Mouse (Mus musculus) liver, embryonic 12.5 days (tissue): ENCODE results near the gene Dennd6b. TPM values are rescaled to one million over a fixed set of nuclear protein-coding genes. Genes with fewer than 3 reads are reported as not detected.
A peak's percentile ranks its signal among the peaks of the same experiment; 100 is the strongest.

Experiments
- ATAC-seq: fragments of 200-750 bp; cut with Nextera tagmentation; 2 replicates; pipeline ENCODE4 v1.8.0; 2017; ENCODE audit warnings: moderate number of reproducible peaks, mild to moderate bottlenecking, moderate library complexity
- H3K27ac ChIP-seq: fragments of 300-500 bp; sonication (generic); 2 replicates; pipeline ENCODE4 v1.5.1; 2016; ENCODE audit warnings: mild to moderate bottlenecking
- H3K27me3 ChIP-seq: fragments of 300-500 bp; sonication (generic); replicated peaks from 2 replicates; pipeline ENCODE4 v1.6.1; 2016; ENCODE audit warnings: mild to moderate bottlenecking, moderate library complexity
- H3K36me3 ChIP-seq: fragments of 300-500 bp; sonication (generic); 2 replicates; pipeline ENCODE4 v1.6.1; 2016; ENCODE audit warnings: mild to moderate bottlenecking, moderate library complexity
- H3K4me1 ChIP-seq: fragments of 300-500 bp; sonication (generic); 2 replicates; pipeline ENCODE4 v1.6.1; 2016
- H3K4me2 ChIP-seq: fragments of 300-500 bp; sonication (generic); 2 replicates; pipeline ENCODE4 v1.6.1; 2016; ENCODE audit warnings: mild to moderate bottlenecking, moderate library complexity
- H3K4me3 ChIP-seq: fragments of 300-500 bp; sonication (generic); 2 replicates; pipeline ENCODE4 v1.5.1; 2016; ENCODE audit warnings: mild to moderate bottlenecking, moderate library complexity
- H3K9ac ChIP-seq: fragments of 300-500 bp; sonication (generic); 2 replicates; pipeline ENCODE4 v1.6.1; 2016; ENCODE audit warnings: mild to moderate bottlenecking, moderate library complexity
- H3K9me3 ChIP-seq: fragments of 300-500 bp; sonication (generic); replicated peaks from 2 replicates; pipeline ENCODE4 v1.6.1; 2016; ENCODE audit warnings: mild to moderate bottlenecking, moderate library complexity
- WGBS: fragments of 180-500 bp; shearing (Covaris S2); methylation state at CpG from one replicate; pipeline ENCODE4 v1.1.7; 2016; ENCODE audit not compliant: insufficient replicate concordance; 5-methylcytosine and 5-hydroxymethylcytosine counted together
- polyA plus RNA-seq: library from polyadenylated mRNA; unstranded; fragments of >200 nt; fragmentation: Nextera tagmentation; extraction: Ambion mirVana; gene quantifications from 2 replicates; pipeline ENCODE4 v1.2.1, GENCODE M21; 2016

Dennd6b gene
- polyA plus RNA-seq, 1 experiment from 2014 or later, result 5.3 TPM

DNA sequence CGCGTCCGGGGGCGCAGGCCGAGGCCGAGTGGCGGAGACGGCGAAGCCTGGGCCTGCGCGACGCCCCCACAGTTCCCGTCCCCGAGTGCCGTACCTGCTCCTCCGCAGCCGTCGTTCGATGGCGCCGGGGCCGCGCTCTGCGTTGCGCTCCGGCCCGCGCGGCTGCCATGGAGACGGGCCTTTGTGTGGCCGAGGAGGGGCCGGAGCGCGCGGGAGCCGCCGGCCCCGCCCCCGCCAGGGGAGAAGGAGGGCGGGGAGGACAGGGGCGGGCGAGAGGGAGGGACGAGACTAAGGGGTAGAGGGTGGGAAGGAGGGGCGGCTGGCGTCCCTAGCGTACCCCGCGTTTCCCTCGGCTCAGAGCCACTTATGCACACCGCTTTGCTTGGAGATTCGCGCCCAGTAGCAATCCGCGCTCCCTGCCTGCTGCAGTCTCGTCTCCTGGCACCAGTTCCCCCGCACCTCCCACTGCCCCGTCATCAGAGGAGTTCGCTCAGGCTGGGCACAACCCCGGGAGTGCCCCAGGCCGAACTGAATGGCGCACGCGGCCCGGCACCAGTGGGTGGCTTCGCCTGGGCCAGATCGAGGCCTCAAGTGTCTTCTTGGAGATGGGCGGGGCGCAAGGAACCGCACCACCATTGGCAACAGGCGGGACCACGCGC, 15.6 kb downstream of the Dennd6b start, which contains the start of gene Plxnb2:
TSS of gene Plxnb2 (minus strand) at position 218 of the 659 bp plus-strand sequence.
- Histone ChIP-seq H3K9ac (peak within 1 kb of the TSS; percentile 63), H3K4me1 (peaks cover 69% of the 10 kb centered on the region), H3K27ac (peak within 1 kb of the TSS; percentile 46), H3K9me3 (no peaks in the 10 kb centered on the region), H3K4me3 (peak within 1 kb of the TSS; percentile 64), H3K4me2 (peak within 1 kb of the TSS; percentile 77), H3K36me3 (peaks cover 4% of the 10 kb centered on the region; the same call in 1 of the 2 replicates), H3K27me3 (peaks cover 55% of the 10 kb centered on the region)
- peak; percentile 58 for ATAC-seq
- WGBS, result 2% methylated on average over 62 of the region's 72 CpGs

DNA sequence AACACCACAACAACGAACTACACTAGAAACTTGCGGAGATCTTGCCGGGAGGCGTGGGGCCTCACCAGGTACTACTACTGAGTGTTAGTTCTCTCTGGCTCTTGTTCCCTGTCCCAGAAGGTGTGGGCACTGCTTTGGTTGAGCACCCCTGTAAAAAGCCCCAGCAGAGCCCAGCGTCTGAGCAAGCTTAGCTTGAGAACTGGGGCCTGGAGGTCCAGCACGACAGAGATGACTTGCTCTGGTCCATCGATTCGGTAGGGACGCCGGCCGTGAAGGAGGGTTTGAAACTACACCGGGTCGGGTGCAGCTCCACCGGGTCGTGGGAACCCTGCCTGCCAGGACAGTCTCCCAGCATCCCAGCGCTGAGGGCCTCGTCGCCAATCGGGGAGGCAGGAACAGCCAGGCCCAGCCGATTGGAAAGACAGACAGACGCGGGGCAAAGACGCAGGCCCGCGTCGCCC, 16.2 kb downstream of the Dennd6b start:
- ATAC-seq, result no peak
- no peaks in the 10 kb centered on the region for H3K36me3 ChIP-seq
- peak overlapping the region; percentile 46 for H3K27ac ChIP-seq
- H3K4me2 ChIP-seq, result peak overlapping the region; percentile 77
- H3K9ac ChIP-seq, result peak overlapping the region; percentile 63
- H3K4me1 ChIP-seq, result peaks cover 74% of the 10 kb centered on the region
- H3K27me3 ChIP-seq, result peaks cover 61% of the 10 kb centered on the region
- H3K9me3 ChIP-seq, result no peaks in the 10 kb centered on the region
- 7% methylated on average over 26 of the region's 26 CpGs for WGBS
- H3K4me3 ChIP-seq, result peak overlapping the region; percentile 64

DNA sequence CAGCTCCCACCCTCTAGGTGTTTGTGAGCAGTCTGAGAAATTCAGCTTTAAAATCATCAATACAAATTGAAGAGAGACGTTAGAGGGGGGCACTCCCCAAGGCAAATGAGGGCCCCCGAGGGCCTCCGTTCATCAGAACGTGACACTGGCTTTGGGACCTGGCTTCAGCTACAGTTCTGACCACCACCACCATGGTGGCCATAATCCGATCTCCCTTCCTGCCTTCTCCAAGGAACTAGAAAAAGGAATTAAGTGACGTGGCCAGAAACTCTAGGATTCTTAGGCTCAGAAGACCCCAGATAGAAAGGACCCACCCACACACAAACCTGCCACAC, 16.7 kb downstream of the Dennd6b start:
- ATAC-seq, result no peak
- no peaks in the 10 kb centered on the region for H3K36me3 ChIP-seq
- H3K4me3 ChIP-seq, result peak overlapping the region; percentile 64
- no peaks in the 10 kb centered on the region for H3K9me3 ChIP-seq
- H3K27me3 ChIP-seq, result peaks cover 66% of the 10 kb centered on the region
- peak overlapping the region; percentile 77 for H3K4me2 ChIP-seq
- H3K27ac ChIP-seq, result peak overlapping the region; percentile 46; the same call in 1 of the 2 replicates
- H3K4me1 ChIP-seq, result peaks cover 79% of the 10 kb centered on the region
- 24% methylated on average over 6 of the region's 6 CpGs for WGBS
- H3K9ac ChIP-seq, result peak overlapping the region; percentile 63

DNA sequence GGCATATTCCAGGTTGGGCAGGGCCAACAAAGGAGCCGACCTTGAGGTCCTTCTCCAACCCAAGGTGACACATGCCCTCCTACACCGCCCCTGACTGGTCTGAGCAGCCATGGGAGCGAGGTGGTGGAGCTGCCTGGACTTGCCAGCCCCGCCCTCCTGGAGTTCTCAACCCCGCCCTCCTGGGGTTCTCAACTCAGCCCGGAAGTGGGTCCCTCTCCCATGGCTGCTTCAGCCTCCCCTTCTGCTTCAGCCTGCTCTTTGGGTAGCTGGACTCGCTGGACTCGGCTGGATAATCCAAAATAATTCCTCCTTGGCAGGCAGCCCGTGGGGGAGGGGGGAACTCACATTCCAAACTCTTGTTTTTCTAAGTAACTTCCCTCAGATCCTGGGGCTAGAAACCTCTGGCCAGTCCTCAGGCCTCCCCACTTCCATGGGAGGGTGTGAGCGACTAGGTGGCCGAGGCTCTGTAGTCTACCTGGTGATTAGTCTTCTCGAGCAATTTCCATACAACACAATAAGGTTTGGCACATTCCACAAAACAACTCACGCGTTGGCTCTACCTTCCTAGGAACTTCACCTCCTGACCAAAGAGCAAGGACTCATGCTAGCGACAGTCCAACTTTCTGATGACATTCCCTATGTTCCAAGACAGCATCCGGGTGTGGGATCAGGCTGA, 17.2 kb downstream of the Dennd6b start:
- WGBS, result 12% methylated on average over 16 of the region's 16 CpGs
- Histone ChIP-seq H3K36me3 (no peaks in the 10 kb centered on the region), H3K27ac (peak overlapping the region; percentile 61), H3K4me2 (peak overlapping the region; percentile 77), H3K4me1 (peaks cover 84% of the 10 kb centered on the region), H3K9me3 (no peaks in the 10 kb centered on the region), H3K27me3 (peaks cover 72% of the 10 kb centered on the region), H3K4me3 (peak overlapping the region; percentile 64), H3K9ac (peak overlapping the region; percentile 63)
- peak; percentile 46 for ATAC-seq

DNA sequence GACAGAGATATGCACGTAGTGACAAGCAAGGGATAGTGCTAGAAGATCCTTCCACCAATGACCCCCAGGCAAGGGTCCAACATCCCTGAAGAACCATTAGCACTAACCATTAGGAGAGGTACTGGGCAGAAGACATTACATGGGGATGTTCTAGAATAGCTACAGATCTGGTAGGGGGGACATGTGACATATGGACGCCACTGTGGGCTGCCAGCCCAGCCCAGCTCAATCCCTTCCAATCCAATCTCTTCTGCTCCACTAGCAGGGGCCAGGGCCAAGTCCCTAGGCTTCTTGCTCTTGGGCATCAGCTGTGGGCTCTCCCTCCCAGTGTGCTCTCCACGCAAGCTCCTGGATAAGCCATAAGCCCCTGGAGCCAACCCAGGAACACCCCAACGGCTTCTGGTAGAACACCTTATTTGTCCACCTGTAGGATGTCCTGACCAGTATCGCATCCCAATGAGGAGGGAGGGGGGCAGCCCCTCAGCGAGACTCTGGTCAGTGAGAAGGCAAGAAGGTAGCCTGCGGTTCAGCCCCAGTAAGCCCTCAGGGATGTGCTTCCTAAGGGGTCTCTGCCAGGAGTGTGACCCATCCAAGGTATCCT, 17.9 kb downstream of the Dennd6b start:
- Histone ChIP-seq H3K9ac (peak overlapping the region; percentile 43; the same call in 1 of the 2 replicates), H3K4me2 (peak overlapping the region; percentile 77), H3K9me3 (no peaks in the 10 kb centered on the region), H3K27ac (peak overlapping the region; percentile 61), H3K4me1 (peaks cover 91% of the 10 kb centered on the region), H3K27me3 (peaks cover 79% of the 10 kb centered on the region), H3K4me3 (peak overlapping the region; percentile 64), H3K36me3 (no peaks in the 10 kb centered on the region)
- no peak for ATAC-seq
- WGBS, result 51% methylated on average over 7 of the region's 7 CpGs

DNA sequence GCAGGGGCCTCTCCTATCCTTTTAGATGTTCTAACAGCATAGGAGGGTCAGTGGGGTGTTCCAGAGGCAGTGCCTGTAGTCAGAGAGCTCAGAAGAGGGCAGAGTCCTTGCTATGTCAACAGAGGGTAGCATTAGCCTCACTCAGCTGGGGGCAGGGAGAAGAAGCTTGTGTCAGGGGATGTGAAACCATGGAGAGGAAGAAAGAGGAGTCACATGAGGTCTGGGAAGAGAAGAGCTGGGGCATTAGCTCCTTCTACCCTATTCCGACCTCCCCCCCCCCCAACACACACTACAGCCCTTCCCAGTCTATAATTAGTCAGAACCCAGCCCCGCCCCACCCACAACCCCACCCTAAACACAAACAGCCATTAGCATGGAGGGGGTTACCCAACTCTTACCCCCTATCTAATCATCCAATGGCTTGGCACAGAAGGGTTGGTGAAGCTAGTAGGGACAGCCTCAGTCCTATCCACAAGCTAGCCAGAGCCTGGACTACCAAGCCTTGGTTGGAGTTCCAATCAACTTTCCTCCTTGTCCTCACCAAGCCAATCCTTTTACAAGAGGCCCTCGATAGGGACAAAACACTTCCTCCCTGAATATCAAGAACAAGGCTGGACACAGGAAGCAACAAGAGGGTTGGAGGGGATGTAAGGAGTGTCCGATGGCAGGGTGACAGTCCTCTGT, 18.6 kb downstream of the Dennd6b start:
- Histone ChIP-seq H3K27me3 (peaks cover 84% of the 10 kb centered on the region), H3K4me2 (peak overlapping the region; percentile 77), H3K9ac (no peak overlapping the region), H3K36me3 (no peaks in the 10 kb centered on the region), H3K27ac (peak overlapping the region; percentile 61), H3K4me3 (no peak overlapping the region), H3K4me1 (peaks cover 97% of the 10 kb centered on the region), H3K9me3 (no peaks in the 10 kb centered on the region)
- peak; percentile 36 for ATAC-seq
- 29% methylated on average over 4 of the region's 4 CpGs for WGBS

DNA sequence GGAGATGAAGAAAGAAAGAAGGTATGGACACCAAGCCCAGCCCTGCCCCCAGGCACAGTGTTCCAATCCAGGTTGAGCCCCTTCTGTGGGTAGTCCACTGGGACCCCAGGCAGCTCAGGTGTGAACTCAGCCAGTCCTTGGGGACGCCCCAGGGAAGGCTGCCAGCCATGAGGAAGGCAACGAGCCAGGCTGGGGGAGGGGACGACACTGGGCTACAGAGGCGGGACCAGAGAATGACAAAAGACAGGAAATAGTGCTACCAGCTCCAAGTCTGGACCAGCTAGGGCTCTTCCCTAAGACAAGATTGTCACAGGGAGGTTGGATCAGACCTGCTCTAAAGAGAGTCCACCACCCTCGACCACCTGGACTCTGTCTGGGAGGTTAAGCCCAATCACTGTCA, 19.2 kb downstream of the Dennd6b start:
- Histone ChIP-seq H3K9ac (peak overlapping the region; percentile 3; the same call in 1 of the 2 replicates), H3K9me3 (no peaks in the 10 kb centered on the region), H3K4me3 (no peak overlapping the region), H3K4me1 (peaks cover 97% of the 10 kb centered on the region), H3K4me2 (peak overlapping the region; percentile 77), H3K27me3 (peaks cover 84% of the 10 kb centered on the region), H3K36me3 (no peaks in the 10 kb centered on the region), H3K27ac (peak overlapping the region; percentile 61)
- 8% methylated on average over 5 of the region's 5 CpGs for WGBS
- peak; percentile 1; the same call in 1 of the 2 replicates for ATAC-seq

DNA sequence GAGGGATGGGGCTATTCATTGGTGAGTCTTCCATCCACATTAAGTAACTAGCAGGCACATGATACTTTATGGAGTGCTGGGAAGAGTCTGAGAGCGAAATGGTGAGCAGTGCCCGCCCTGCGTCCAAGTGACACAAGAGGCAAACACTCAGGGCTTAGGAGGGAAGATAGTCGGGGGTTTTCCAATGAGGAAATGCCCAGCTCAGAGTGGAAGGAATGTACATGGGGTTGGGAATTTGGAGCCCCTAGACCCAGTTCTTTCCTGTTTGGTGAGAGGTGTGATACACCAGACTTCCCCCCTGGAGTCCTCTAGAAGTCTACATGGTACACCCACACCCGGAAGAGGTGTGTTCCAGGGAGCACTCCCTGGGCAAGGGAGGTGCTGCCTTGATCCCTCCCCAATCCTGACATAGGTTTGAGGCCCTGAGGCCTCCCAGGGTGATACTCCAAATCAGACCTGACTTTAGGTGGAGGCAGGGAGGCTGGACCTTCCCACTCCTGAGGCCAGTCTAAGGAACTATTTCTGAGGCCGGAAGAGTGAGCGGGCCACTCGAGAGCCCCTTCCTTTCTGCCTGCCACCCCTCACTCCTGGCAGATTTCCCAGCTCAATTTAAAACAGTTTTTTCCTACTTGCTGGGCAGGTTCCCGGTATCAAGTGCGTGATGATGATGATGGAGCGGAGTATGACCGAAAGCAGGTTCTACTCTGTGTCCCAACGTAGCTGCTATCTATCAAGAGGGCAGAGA, 20.7 kb downstream of the Dennd6b start:
- WGBS, result 71% methylated on average over 13 of the region's 13 CpGs
- peaks cover 91% of the 10 kb centered on the region for H3K4me1 ChIP-seq
- ATAC-seq, result no peak
- H3K27ac ChIP-seq, result no peak overlapping the region
- no peak overlapping the region for H3K4me3 ChIP-seq
- peaks cover 82% of the 10 kb centered on the region for H3K27me3 ChIP-seq
- H3K36me3 ChIP-seq, result no peaks in the 10 kb centered on the region
- no peak overlapping the region for H3K9ac ChIP-seq
- no peaks in the 10 kb centered on the region for H3K9me3 ChIP-seq
- H3K4me2 ChIP-seq, result no peak overlapping the region

DNA sequence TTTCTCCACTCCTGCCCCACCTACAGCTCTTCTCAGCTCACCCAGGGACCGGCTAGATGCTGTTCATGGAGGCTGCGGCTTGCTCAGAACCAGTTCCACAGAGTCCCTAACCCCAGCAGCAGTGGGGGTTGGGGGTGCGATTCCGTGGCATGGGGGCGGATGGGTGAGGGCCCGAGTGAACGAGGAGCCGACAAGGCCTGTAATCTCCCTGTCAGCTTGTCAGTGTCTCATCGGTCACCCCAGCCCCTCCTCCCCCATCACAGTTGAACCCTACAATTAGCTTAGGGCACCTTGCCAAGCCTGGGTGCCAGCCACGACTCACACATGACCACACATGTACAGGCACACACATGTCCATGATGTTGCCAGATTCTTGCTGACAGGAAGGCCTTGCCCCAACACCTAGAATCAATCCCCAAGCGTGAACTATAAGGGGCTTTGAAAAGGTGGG, 21.4 kb downstream of the Dennd6b start:
- no peak for ATAC-seq
- H3K9me3 ChIP-seq, result no peaks in the 10 kb centered on the region
- 50% methylated on average over 11 of the region's 11 CpGs for WGBS
- peaks cover 76% of the 10 kb centered on the region for H3K27me3 ChIP-seq
- peaks cover 91% of the 10 kb centered on the region for H3K4me1 ChIP-seq
- no peaks in the 10 kb centered on the region for H3K36me3 ChIP-seq
- no peak overlapping the region for H3K9ac ChIP-seq
- H3K4me3 ChIP-seq, result no peak overlapping the region
- no peak overlapping the region for H3K27ac ChIP-seq
- 0 out of 2 replicates have a peak overlapping the region, but pooled peaks have one; percentile 80 for H3K4me2 ChIP-seq

DNA sequence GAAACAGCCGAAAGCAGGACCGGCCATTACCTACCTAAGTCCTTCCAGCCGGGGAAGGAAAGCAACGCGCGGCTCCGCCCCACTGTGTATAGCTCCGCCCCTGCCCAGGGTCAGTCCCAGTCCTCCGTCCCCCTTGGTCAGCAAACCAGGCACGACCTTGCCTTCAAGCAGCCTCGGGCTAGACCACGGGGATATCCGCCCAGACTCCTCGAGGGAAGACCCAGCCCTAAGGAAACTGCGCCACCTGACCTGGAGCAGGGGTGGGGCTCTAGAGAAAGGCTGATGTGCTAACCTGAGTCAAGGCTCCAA, 22.4 kb downstream of the Dennd6b start:
- Histone ChIP-seq H3K4me3 (peak overlapping the region; percentile 58), H3K4me1 (peaks cover 92% of the 10 kb centered on the region), H3K9ac (peak overlapping the region; percentile 56), H3K27me3 (peaks cover 65% of the 10 kb centered on the region), H3K4me2 (peak overlapping the region; percentile 80), H3K36me3 (no peaks in the 10 kb centered on the region), H3K9me3 (no peaks in the 10 kb centered on the region), H3K27ac (0 out of 2 replicates have a peak overlapping the region, but pooled peaks have one; percentile 34)
- peak; percentile 44; the same call in 1 of the 2 replicates for ATAC-seq
- 4% methylated on average over 15 of the region's 15 CpGs for WGBS
